Mouse (Mus musculus) brain, adult 10 weeks (tissue): ENCODE data around the gene Slamf8. TPM values are rescaled to one million over a fixed set of nuclear protein-coding genes. Genes with fewer than 3 reads are reported as not detected.

Experiments used
- polyA plus RNA-seq: library from polyadenylated mRNA; stranded (reverse); fragments of 350-450 nt; fragmentation: Illumina TruSeq; extraction: RNeasy Lipid Tissue Mini Kit (QIAGEN cat#74804); gene quantifications from one replicate; pipeline ENCODE4 v1.2.3, GENCODE M21; 2015; ENCODE audit warnings: low read depth, low replicate concordance

Slamf8 gene
- polyA plus RNA-seq, result not detected

DNA sequence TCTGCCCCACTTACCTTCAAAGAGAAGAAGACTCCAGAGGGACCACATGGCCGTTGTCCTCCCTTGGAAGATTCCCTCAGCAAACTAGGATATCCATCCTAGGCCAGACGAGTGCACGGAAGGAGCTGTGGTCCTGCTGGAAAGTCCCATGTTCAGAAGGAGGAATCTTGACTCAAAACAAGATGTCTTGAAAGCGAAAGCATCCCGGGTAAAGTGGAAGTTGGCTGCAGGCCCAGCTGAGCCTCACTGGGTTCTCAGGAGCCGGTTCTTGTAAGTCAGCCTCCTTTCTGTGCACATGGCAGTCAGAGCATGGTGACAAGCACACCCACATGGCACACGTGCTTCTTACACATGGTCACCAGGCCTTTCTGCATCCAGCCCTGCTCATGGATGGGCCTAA, at the start of gene Slamf8:
Gene Slamf8 (minus strand): TSS at position 184 of the 400 bp plus-strand sequence.

GRCm38 (mm10) chr1:172632451-172633326, 42.3 kb upstream of the Slamf8 start, which contains the start of gene Dusp23:
Dusp23 (minus strand) TSS chr1:172632962.

DNA sequence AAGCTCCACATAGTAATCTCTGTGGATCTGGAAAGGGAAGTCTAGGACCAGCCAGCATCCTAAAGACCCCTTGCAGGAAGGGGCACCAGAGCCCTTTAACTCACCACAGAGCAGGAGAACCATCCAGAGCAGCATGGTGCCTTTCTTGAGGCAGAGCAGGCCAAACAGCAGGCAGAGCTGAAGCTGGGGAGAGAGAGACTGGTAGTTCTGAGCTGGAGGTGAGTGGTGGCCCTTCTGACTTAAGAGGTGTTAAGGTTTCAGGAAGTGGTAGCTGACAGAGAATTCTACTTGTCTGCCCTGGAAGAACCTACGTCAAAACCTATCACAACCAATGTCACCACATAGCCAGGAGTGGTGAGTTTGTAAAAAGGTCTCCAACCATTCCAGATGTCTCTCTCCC, 12.0 kb upstream of the Slamf8 start, which contains the start of gene Fcrl6:
Gene Fcrl6 (minus strand): TSS at position 226 of the 400 bp plus-strand sequence.

GRCm38 (mm10) chr1:172555638-172556037, 34.7 kb downstream of the Slamf8 start, which contains the start of gene Vsig8:
Vsig8 (plus strand) TSS chr1:172555938.

Other genes starting within 250 kb of the Slamf8 start
- gene Kcnj10, start 249.4 kb downstream of the Slamf8 start, polyA plus RNA-seq, result 128 TPM
- 5.5 TPM for gene Pigm, start 214.0 kb downstream of the Slamf8 start, polyA plus RNA-seq
- gene Slamf9, start 115.2 kb downstream of the Slamf8 start, polyA plus RNA-seq, result 1.1 TPM
- 5.9 TPM for gene Igsf9, start 108.8 kb downstream of the Slamf8 start, polyA plus RNA-seq
- 15.7 TPM for gene Tagln2, start 90.5 kb downstream of the Slamf8 start, polyA plus RNA-seq
- 4.8 TPM for gene Cfap45, start 69.8 kb downstream of the Slamf8 start, polyA plus RNA-seq
- not detected for gene Vsig8, start 34.6 kb downstream of the Slamf8 start, polyA plus RNA-seq
- not detected for gene Fcrl6, start 12.0 kb upstream of the Slamf8 start, polyA plus RNA-seq
- gene Dusp23, start 42.4 kb upstream of the Slamf8 start, polyA plus RNA-seq, result 6.3 TPM
- not detected for gene Crp, start 107.5 kb upstream of the Slamf8 start, polyA plus RNA-seq